Mouse (Mus musculus): ENCODE data around the gene Drc1. TPM values are rescaled to one million over a fixed set of nuclear protein-coding genes. Genes with fewer than 3 reads are reported as not detected.
A peak's percentile ranks its signal among the peaks of the same experiment; 100 is the strongest.

Drc1 gene
- polyA plus RNA-seq, 1 experiment from 2014 or later, result 1.7 TPM

GRCm38 (mm10) chr5:30369426-30369825 lies 88.2 kb downstream of the Drc1 start:
- no peak overlapping the region for H3K27ac ChIP-seq (ENCODE audit: low read depth, low read length)
- H3K4me2 ChIP-seq, result no peak overlapping the region
- H3K4me1 ChIP-seq (replicated peaks; ENCODE audit: control insufficient read depth, insufficient read depth, low read length), result no peaks in the 10 kb centered on the region
- 54% methylated on average over 5 of the region's 5 CpGs for WGBS
- ATAC-seq (replicated peaks; ENCODE audit: low FRiP score), result no peak
- no peaks in the 10 kb centered on the region for H3K36me3 ChIP-seq (ENCODE audit: control insufficient read depth, insufficient read depth, low read length)
- H3K4me3 ChIP-seq (ENCODE audit: low read depth, low read length), result no peak overlapping the region
- no peak overlapping the region for H3K9ac ChIP-seq (ENCODE audit: low read depth, low read length)
- no peaks in the 10 kb centered on the region for H3K27me3 ChIP-seq (replicated peaks; ENCODE audit: control insufficient read depth, insufficient read depth, low read length)
- no peak for DNase-seq (ENCODE audit: low spot score)
- no peaks in the 10 kb centered on the region for H3K9me3 ChIP-seq (ENCODE audit: control insufficient read depth, low read length)

DNA sequence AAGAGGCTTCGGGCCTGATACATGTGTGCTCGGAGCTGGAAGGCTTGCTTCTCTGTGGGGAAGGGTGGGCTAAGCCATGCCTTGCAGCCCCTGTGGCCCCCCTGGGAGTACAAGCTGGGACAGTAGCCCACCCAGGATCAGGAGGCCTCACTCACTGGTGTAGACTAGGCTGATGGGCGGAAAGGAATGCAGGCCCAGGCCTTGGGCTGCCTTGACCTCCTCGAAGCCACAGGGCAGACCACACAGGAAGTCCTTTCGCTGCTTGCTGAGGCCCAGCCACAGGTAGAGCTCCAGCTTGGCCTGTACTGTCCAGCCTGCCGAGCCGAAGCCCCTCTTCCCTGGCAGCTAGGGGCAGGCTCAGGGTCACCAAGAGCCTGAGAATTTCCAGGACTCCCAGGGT lies 101.7 kb downstream of the Drc1 start:
- no peak for DNase-seq (ENCODE audit: low spot score)
- 43% methylated on average over 7 of the region's 7 CpGs for WGBS

GRCm38 (mm10) chr5:30387726-30388125 lies 106.5 kb downstream of the Drc1 start:
- no peak for DNase-seq (ENCODE audit: low spot score)
- H3K27ac ChIP-seq (ENCODE audit: low read depth, low read length), result no peak overlapping the region
- no peak overlapping the region for H3K9ac ChIP-seq (ENCODE audit: low read depth, low read length)
- no peaks in the 10 kb centered on the region for H3K27me3 ChIP-seq (replicated peaks; ENCODE audit: control insufficient read depth, insufficient read depth, low read length)
- ATAC-seq (replicated peaks; ENCODE audit: low FRiP score), result no peak
- H3K4me3 ChIP-seq (ENCODE audit: low read depth, low read length), result no peak overlapping the region
- no peaks in the 10 kb centered on the region for H3K4me1 ChIP-seq (replicated peaks; ENCODE audit: control insufficient read depth, insufficient read depth, low read length)
- no peaks in the 10 kb centered on the region for H3K9me3 ChIP-seq (ENCODE audit: control insufficient read depth, low read length)
- WGBS, result 74% methylated on average over 6 of the region's 6 CpGs
- H3K36me3 ChIP-seq (ENCODE audit: control insufficient read depth, insufficient read depth, low read length), result no peaks in the 10 kb centered on the region
- no peak overlapping the region for H3K4me2 ChIP-seq

More for the DNA sequence above, 101.7 kb downstream of the Drc1 start:
- Histone ChIP-seq H3K4me2 (no peak overlapping the region), H3K9ac (ENCODE audit: low read depth, low read length) (no peak overlapping the region), H3K4me3 (ENCODE audit: low read depth, low read length) (no peak overlapping the region), H3K9me3 (ENCODE audit: control insufficient read depth, low read length) (no peaks in the 10 kb centered on the region), H3K27ac (ENCODE audit: low read depth, low read length) (no peak overlapping the region), H3K27me3 (replicated peaks; ENCODE audit: control insufficient read depth, insufficient read depth, low read length) (no peaks in the 10 kb centered on the region), H3K4me1 (replicated peaks; ENCODE audit: control insufficient read depth, insufficient read depth, low read length) (no peaks in the 10 kb centered on the region), H3K36me3 (ENCODE audit: control insufficient read depth, insufficient read depth, low read length) (no peaks in the 10 kb centered on the region)
- ATAC-seq (replicated peaks; ENCODE audit: low FRiP score), result no peak

DNA sequence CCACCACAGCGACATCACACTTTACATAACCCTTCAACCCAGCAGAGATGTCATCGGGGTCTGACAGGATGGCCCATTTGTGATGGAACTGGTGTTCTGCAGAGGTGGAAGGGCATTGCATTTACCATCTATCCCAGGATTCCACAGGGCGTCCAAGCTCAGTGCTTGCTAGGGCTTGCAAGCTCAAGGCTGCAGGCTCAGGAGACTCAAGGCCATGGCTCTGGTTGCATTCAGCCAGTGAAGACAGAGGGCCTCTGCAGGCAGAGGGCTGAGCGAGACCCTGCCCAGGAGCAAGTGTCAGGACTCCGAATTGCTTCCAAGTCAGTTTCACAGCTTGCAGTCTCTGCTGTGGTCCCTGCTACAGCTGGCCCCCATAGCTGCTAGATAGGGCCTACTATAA lies 108.6 kb downstream of the Drc1 start:
- Histone ChIP-seq H3K4me1 (replicated peaks; ENCODE audit: control insufficient read depth, insufficient read depth, low read length) (no peaks in the 10 kb centered on the region), H3K4me2 (no peak overlapping the region), H3K36me3 (ENCODE audit: control insufficient read depth, insufficient read depth, low read length) (no peaks in the 10 kb centered on the region), H3K4me3 (ENCODE audit: low read depth, low read length) (no peak overlapping the region), H3K27ac (ENCODE audit: low read depth, low read length) (no peak overlapping the region), H3K9ac (ENCODE audit: low read depth, low read length) (no peak overlapping the region), H3K9me3 (ENCODE audit: control insufficient read depth, low read length) (no peaks in the 10 kb centered on the region), H3K27me3 (replicated peaks; ENCODE audit: control insufficient read depth, insufficient read depth, low read length) (no peaks in the 10 kb centered on the region)
- WGBS, result 69% methylated on average over 5 of the region's 5 CpGs
- ATAC-seq (replicated peaks; ENCODE audit: low FRiP score) (no peak), DNase-seq (ENCODE audit: low spot score) (no peak)

DNA sequence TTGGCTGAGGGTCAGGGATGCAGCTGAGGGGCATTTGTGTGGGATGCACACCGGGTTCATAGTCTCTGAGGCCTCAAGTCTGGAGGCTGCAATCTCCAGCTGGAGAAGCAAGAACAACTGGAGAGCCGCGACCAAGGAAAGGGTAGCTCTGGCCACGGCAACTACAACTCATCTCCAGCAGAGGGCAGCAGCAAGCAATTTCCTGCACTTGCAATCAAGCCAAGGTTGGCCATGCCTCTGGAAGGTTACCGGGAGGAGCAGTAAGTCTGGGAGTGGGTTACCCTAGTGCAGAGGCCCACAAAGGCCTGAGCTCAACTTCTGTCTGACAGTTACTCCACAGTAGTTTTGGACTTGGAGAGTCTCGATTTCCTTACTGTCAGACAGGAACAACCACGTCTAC lies 110.3 kb downstream of the Drc1 start:
- H3K27ac ChIP-seq (ENCODE audit: low read depth, low read length), result no peak overlapping the region
- peak; percentile 58 for DNase-seq (ENCODE audit: low spot score)
- no peak for ATAC-seq (replicated peaks; ENCODE audit: low FRiP score)
- WGBS, result 26% methylated on average over 7 of the region's 7 CpGs
- no peaks in the 10 kb centered on the region for H3K4me1 ChIP-seq (replicated peaks; ENCODE audit: control insufficient read depth, insufficient read depth, low read length)
- H3K36me3 ChIP-seq (ENCODE audit: control insufficient read depth, insufficient read depth, low read length), result no peaks in the 10 kb centered on the region
- H3K27me3 ChIP-seq (replicated peaks; ENCODE audit: control insufficient read depth, insufficient read depth, low read length), result no peaks in the 10 kb centered on the region
- no peaks in the 10 kb centered on the region for H3K9me3 ChIP-seq (ENCODE audit: control insufficient read depth, low read length)
- no peak overlapping the region for H3K4me3 ChIP-seq (ENCODE audit: low read depth, low read length)
- H3K9ac ChIP-seq (ENCODE audit: low read depth, low read length), result no peak overlapping the region
- H3K4me2 ChIP-seq, result no peak overlapping the region

GRCm38 (mm10) chr5:30400521-30400920 lies 119.3 kb downstream of the Drc1 start:
- Histone ChIP-seq H3K4me3 (ENCODE audit: low read depth, low read length) (no peak overlapping the region), H3K27ac (ENCODE audit: low read depth, low read length) (no peak overlapping the region), H3K27me3 (replicated peaks; ENCODE audit: control insufficient read depth, insufficient read depth, low read length) (0 out of 2 replicates have a peak, but pooled peaks cover 2% of the 10 kb centered on the region), H3K4me1 (replicated peaks; ENCODE audit: control insufficient read depth, insufficient read depth, low read length) (no peaks in the 10 kb centered on the region), H3K36me3 (ENCODE audit: control insufficient read depth, insufficient read depth, low read length) (no peaks in the 10 kb centered on the region), H3K9ac (ENCODE audit: low read depth, low read length) (no peak overlapping the region), H3K9me3 (ENCODE audit: control insufficient read depth, low read length) (no peaks in the 10 kb centered on the region), H3K4me2 (no peak overlapping the region)
- DNase-seq (ENCODE audit: low spot score) (no peak), ATAC-seq (replicated peaks; ENCODE audit: low FRiP score) (no peak)
- 76% methylated on average over 5 of the region's 5 CpGs for WGBS

GRCm38 (mm10) chr5:30401165-30401564 lies 120.0 kb downstream of the Drc1 start:
- H3K27me3 ChIP-seq (replicated peaks; ENCODE audit: control insufficient read depth, insufficient read depth, low read length), result 0 out of 2 replicates have a peak, but pooled peaks cover 2% of the 10 kb centered on the region
- H3K4me1 ChIP-seq (replicated peaks; ENCODE audit: control insufficient read depth, insufficient read depth, low read length), result no peaks in the 10 kb centered on the region
- no peak overlapping the region for H3K9ac ChIP-seq (ENCODE audit: low read depth, low read length)
- ATAC-seq (replicated peaks; ENCODE audit: low FRiP score) (no peak), DNase-seq (ENCODE audit: low spot score) (no peak)
- H3K36me3 ChIP-seq (ENCODE audit: control insufficient read depth, insufficient read depth, low read length), result no peaks in the 10 kb centered on the region
- no peak overlapping the region for H3K27ac ChIP-seq (ENCODE audit: low read depth, low read length)
- no peaks in the 10 kb centered on the region for H3K9me3 ChIP-seq (ENCODE audit: control insufficient read depth, low read length)
- no peak overlapping the region for H3K4me2 ChIP-seq
- WGBS, result 68% methylated on average over 8 of the region's 8 CpGs
- H3K4me3 ChIP-seq (ENCODE audit: low read depth, low read length), result no peak overlapping the region

- Histone ChIP-seq H3K4me2 (no peak overlapping the region), H3K27me3 (replicated peaks; ENCODE audit: control insufficient read depth, insufficient read depth, low read length) (no peaks in the 10 kb centered on the region), H3K27ac (ENCODE audit: low read depth, low read length) (no peak overlapping the region), H3K36me3 (ENCODE audit: control insufficient read depth, insufficient read depth, low read length) (no peaks in the 10 kb centered on the region), H3K4me3 (ENCODE audit: low read depth, low read length) (no peak overlapping the region), H3K9me3 (ENCODE audit: control insufficient read depth, low read length) (no peaks in the 10 kb centered on the region), H3K4me1 (replicated peaks; ENCODE audit: control insufficient read depth, insufficient read depth, low read length) (no peaks in the 10 kb centered on the region), H3K9ac (ENCODE audit: low read depth, low read length) (no peak overlapping the region)
- WGBS, result 30% methylated on average over 9 of the region's 9 CpGs
- no peak for ATAC-seq (replicated peaks; ENCODE audit: low FRiP score)
- no peak for DNase-seq (ENCODE audit: low spot score)
Observed at GRCm38 (mm10) chr5:30406876-30407275, 125.7 kb downstream of the Drc1 start.

DNA sequence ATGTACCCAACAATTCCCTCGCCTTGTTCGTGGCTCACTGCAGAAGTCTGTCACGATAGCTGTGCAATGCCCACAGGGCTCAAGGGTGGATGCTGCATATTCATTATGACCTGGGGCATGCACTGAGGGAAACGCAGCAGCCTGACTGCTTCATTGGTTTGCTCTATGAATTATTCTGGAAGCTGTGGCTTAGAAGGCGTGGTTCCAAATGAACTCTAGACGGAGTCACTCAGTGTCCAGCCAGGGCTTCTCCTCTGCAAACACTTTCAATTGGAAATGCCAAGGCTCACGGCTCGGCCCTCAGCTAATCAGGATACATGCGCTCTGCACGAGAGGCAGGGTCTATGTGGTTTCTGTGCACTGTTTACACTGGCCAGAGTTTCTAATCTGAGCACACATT lies 130.3 kb downstream of the Drc1 start:
- H3K9me3 ChIP-seq (ENCODE audit: control insufficient read depth, low read length), result no peaks in the 10 kb centered on the region
- DNase-seq (ENCODE audit: low spot score) (no peak), ATAC-seq (replicated peaks; ENCODE audit: low FRiP score) (no peak)
- H3K9ac ChIP-seq (ENCODE audit: low read depth, low read length), result no peak overlapping the region
- no peak overlapping the region for H3K4me2 ChIP-seq
- H3K4me1 ChIP-seq (replicated peaks; ENCODE audit: control insufficient read depth, insufficient read depth, low read length), result no peaks in the 10 kb centered on the region
- no peak overlapping the region for H3K4me3 ChIP-seq (ENCODE audit: low read depth, low read length)
- no peaks in the 10 kb centered on the region for H3K27me3 ChIP-seq (replicated peaks; ENCODE audit: control insufficient read depth, insufficient read depth, low read length)
- no peak overlapping the region for H3K27ac ChIP-seq (ENCODE audit: low read depth, low read length)
- 75% methylated on average over 10 of the region's 10 CpGs for WGBS
- no peaks in the 10 kb centered on the region for H3K36me3 ChIP-seq (ENCODE audit: control insufficient read depth, insufficient read depth, low read length)

Data from liver, embryonic 11.5 days (tissue).